Mouse (Mus musculus) lung, postnatal 0 days (tissue): ENCODE data around the gene Mfsd11. TPM values are rescaled to one million over a fixed set of nuclear protein-coding genes. Genes with fewer than 3 reads are reported as not detected.
"Not testable (repeated sequence)": the region's sequence is repeated elsewhere in the genome, so short reads cannot be mapped to it uniquely, and the experiment has no call there.

Experiments used
- ATAC-seq: fragments of 200-750 bp; cut with Nextera tagmentation; 2 replicates; pipeline ENCODE4 v1.8.0; 2017; ENCODE audit warnings: moderate library complexity
- DNase-seq: peaks from one replicate; pipeline ENCODE4 v3.0.0-alpha.2; 2016; ENCODE audit warnings: low spot score
- H3K27ac ChIP-seq: fragments of 300-500 bp; sonication (generic); 2 replicates; pipeline ENCODE4 v1.5.1; 2014; ENCODE audit warnings: antibody characterized with exemption, mild to moderate bottlenecking, low read length, mixed read lengths
- H3K27me3 ChIP-seq: fragments of 300-500 bp; sonication (generic); replicated peaks from 2 replicates; pipeline ENCODE4 v1.6.1; 2014; ENCODE audit warnings: low read length, mixed read lengths; ENCODE audit not compliant: insufficient read depth
- H3K36me3 ChIP-seq: fragments of 300-500 bp; sonication (generic); 2 replicates; pipeline ENCODE4 v1.6.1; 2014; ENCODE audit warnings: low read length, mixed read lengths; ENCODE audit not compliant: insufficient read depth
- H3K4me1 ChIP-seq: fragments of 300-500 bp; sonication (generic); 2 replicates; pipeline ENCODE4 v1.6.1; 2014; ENCODE audit warnings: antibody characterized with exemption, low read depth, low read length, mixed read lengths; ENCODE audit not compliant: insufficient read depth
- H3K4me2 ChIP-seq: fragments of 300-500 bp; sonication (generic); replicated peaks from 2 replicates; pipeline ENCODE4 v1.6.1; 2014; ENCODE audit warnings: low read depth, mild to moderate bottlenecking, low read length, moderate library complexity, mixed read lengths
- H3K4me3 ChIP-seq: fragments of 300-500 bp; sonication (generic); 2 replicates; pipeline ENCODE4 v1.5.1; 2014; ENCODE audit warnings: low read depth, low read length
- H3K9ac ChIP-seq: fragments of 300-500 bp; sonication (generic); replicated peaks from 2 replicates; pipeline ENCODE4 v1.6.1; 2014; ENCODE audit warnings: low read depth, mild to moderate bottlenecking
- H3K9me3 ChIP-seq: fragments of 300-500 bp; sonication (generic); 2 replicates; pipeline ENCODE4 v1.6.1; 2016; ENCODE audit warnings: low read length, mixed read lengths
- CTCF ChIP-seq: IDR thresholded peaks from 2 replicates; pipeline ENCODE4 v1.5.1; 2016; ENCODE audit warnings: antibody characterized with exemption, mild to moderate bottlenecking
- EP300 ChIP-seq: IDR thresholded peaks from 2 replicates; pipeline ENCODE4 v1.6.1; 2016; ENCODE audit warnings: antibody characterized with exemption, mild to moderate bottlenecking, control low read depth
- WGBS: fragments of 180-500 bp; shearing (Covaris S2); extraction: QIAGEN DNeasy Blood & Tissue Kit; methylation state at CpG from one replicate; pipeline ENCODE4 v1.1.7; 2014; 5-methylcytosine and 5-hydroxymethylcytosine counted together
- polyA plus RNA-seq: library from polyadenylated mRNA; unstranded; fragments of >200 nt; fragmentation: Nextera tagmentation; extraction: Ambion mirVana; gene quantifications from 2 replicates; pipeline ENCODE4 v1.2.1, GENCODE M21; 2015

Gene Mfsd11
- polyA plus RNA-seq, 1 experiment from 2014 or later = 44.7 TPM

- Histone ChIP-seq H3K27me3 (no peaks in the 10 kb centered on the region), H3K4me3 (no peak overlapping the region), H3K36me3 (no peaks in the 10 kb centered on the region), H3K27ac (peak overlapping the region; percentile 75), H3K9ac (no peak overlapping the region), H3K4me1 (no peaks in the 10 kb centered on the region; the same call in 1 of the 2 replicates), H3K4me2 (no peak overlapping the region), H3K9me3 (no peaks in the 10 kb centered on the region)
- ATAC-seq = peak; percentile 71
- DNase-seq = peak; percentile 84
- TF ChIP-seq EP300 = peak; percentile 65
- no peak for TF ChIP-seq CTCF
- WGBS = 48% methylated on average over 13 of the region's 13 CpGs
Measured at GRCm38 (mm10) chr11:116821057-116821940, 30.9 kb upstream of the Mfsd11 start.

- Histone ChIP-seq H3K4me1 (no peaks in the 10 kb centered on the region; the same call in 1 of the 2 replicates), H3K27ac (no peak overlapping the region), H3K4me2 (no peak overlapping the region), H3K9ac (no peak overlapping the region), H3K36me3 (no peaks in the 10 kb centered on the region), H3K9me3 (no peaks in the 10 kb centered on the region), H3K4me3 (no peak overlapping the region), H3K27me3 (no peaks in the 10 kb centered on the region)
- 47% methylated on average over 10 of the region's 10 CpGs for WGBS
- ATAC-seq (no peak), DNase-seq (no peak)
- TF ChIP-seq EP300 (no peak), CTCF (no peak)
Measured at GRCm38 (mm10) chr11:116822215-116822614, 30.0 kb upstream of the Mfsd11 start.

- no peak overlapping the region for H3K4me2 ChIP-seq
- ATAC-seq (no peak), DNase-seq (no peak)
- H3K4me1 ChIP-seq = no peaks in the 10 kb centered on the region; the same call in 1 of the 2 replicates
- H3K27me3 ChIP-seq = no peaks in the 10 kb centered on the region
- no peaks in the 10 kb centered on the region for H3K9me3 ChIP-seq
- H3K27ac ChIP-seq = no peak overlapping the region
- no peak overlapping the region for H3K4me3 ChIP-seq
- H3K36me3 ChIP-seq = no peaks in the 10 kb centered on the region
- WGBS = 80% methylated on average over 10 of the region's 10 CpGs
- TF ChIP-seq EP300 = no peak
- no peak for TF ChIP-seq CTCF
- no peak overlapping the region for H3K9ac ChIP-seq
Measured at GRCm38 (mm10) chr11:116822626-116823025, 29.6 kb upstream of the Mfsd11 start.

- no peaks in the 10 kb centered on the region for H3K27me3 ChIP-seq
- no peaks in the 10 kb centered on the region for H3K9me3 ChIP-seq
- no peak overlapping the region for H3K4me2 ChIP-seq
- no peak overlapping the region for H3K4me3 ChIP-seq
- 100% methylated on average over 2 of the region's 2 CpGs for WGBS
- TF ChIP-seq EP300 (no peak), CTCF (no peak)
- no peak for ATAC-seq
- no peaks in the 10 kb centered on the region; the same call in 1 of the 2 replicates for H3K4me1 ChIP-seq
- H3K36me3 ChIP-seq = no peaks in the 10 kb centered on the region
- no peak for DNase-seq
- H3K9ac ChIP-seq = no peak overlapping the region
- no peak overlapping the region for H3K27ac ChIP-seq
Measured at GRCm38 (mm10) chr11:116823255-116823654, 29.0 kb upstream of the Mfsd11 start.

GRCm38 (mm10) chr11:116823885-116824284 lies 28.4 kb upstream of the Mfsd11 start:
- not testable (repeated sequence) for H3K4me1 ChIP-seq, H3K4me3 ChIP-seq, H3K9me3 ChIP-seq, H3K27me3 ChIP-seq, DNase-seq, H3K4me2 ChIP-seq, H3K27ac ChIP-seq, H3K9ac ChIP-seq, ATAC-seq, H3K36me3 ChIP-seq
- WGBS = 96% methylated on average over 9 of the region's 10 CpGs

GRCm38 (mm10) chr11:116825230-116825629 lies 27.0 kb upstream of the Mfsd11 start:
- H3K4me1 ChIP-seq = no peaks in the 10 kb centered on the region; the same call in 1 of the 2 replicates
- H3K4me2 ChIP-seq = 0 out of 2 replicates have a peak overlapping the region, but pooled peaks have one; percentile 22

More at GRCm38 (mm10) chr11:116825230-116825629, 27.0 kb upstream of the Mfsd11 start:
- no peak for ATAC-seq
- 54% methylated on average over 3 of the region's 5 CpGs for WGBS
- Histone ChIP-seq H3K36me3 (no peaks in the 10 kb centered on the region), H3K27me3 (no peaks in the 10 kb centered on the region), H3K4me3 (no peak overlapping the region), H3K9me3 (no peaks in the 10 kb centered on the region), H3K27ac (no peak overlapping the region), H3K9ac (no peak overlapping the region)
- DNase-seq = no peak
- TF ChIP-seq EP300 (no peak), CTCF (no peak)
